Mouse (Mus musculus): ENCODE data around the gene Yif1a.

Gene Yif1a

GRCm38 (mm10) chr19:5087884-5088728 is at the start of gene Yif1a:
TSS of gene Yif1a (plus strand) at chr19:5088538.
- peak; percentile 97 to 98 for DNase-seq

- DNase-seq = peak; percentile 88 to 91
Observed at GRCm38 (mm10) chr19:5038709-5039156, 49.6 kb upstream of the Yif1a start, which contains the start of the genes B4gat1 and AC124502.3. TSS of gene B4gat1 (plus strand) at chr19:5038826. TSS of gene AC124502.3 (plus strand) at chr19:5038891.

- no peak for DNase-seq
Observed at GRCm38 (mm10) chr19:5039301-5040114, 48.8 kb upstream of the Yif1a start.

- DNase-seq = peak; percentile 90 to 94
Observed at GRCm38 (mm10) chr19:5040862-5041523, 47.3 kb upstream of the Yif1a start, which contains the start of gene Brms1. TSS of gene Brms1 (plus strand) at chr19:5041354.

GRCm38 (mm10) chr19:5041588-5041987 is 46.8 kb upstream of the Yif1a start:
- DNase-seq = no peak

- no peak for DNase-seq
Observed at GRCm38 (mm10) chr19:5045531-5045930, 42.8 kb upstream of the Yif1a start.

GRCm38 (mm10) chr19:5048138-5049056 is 39.9 kb upstream of the Yif1a start:
- DNase-seq = no peak

DNA sequence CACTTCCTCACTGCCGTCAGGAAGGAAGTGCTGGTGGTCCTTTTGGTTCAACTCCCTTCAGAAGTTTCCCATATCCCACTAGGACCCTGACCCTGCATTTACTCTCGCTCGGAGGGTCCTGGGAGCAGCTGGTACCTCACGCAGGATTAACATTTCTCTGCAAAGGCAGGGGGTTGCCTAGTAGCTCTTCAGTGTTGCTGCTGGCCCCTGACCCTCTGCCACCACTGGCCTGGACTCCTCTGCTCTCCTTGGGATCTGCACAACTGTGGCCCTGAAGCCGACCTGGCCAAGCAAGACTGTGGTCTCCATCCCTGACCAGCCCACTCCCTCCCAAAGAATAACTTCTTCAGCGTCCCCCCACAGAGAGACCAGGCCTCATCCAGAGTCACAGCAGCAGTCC is 39.0 kb upstream of the Yif1a start:
- DNase-seq = no peak

DNA sequence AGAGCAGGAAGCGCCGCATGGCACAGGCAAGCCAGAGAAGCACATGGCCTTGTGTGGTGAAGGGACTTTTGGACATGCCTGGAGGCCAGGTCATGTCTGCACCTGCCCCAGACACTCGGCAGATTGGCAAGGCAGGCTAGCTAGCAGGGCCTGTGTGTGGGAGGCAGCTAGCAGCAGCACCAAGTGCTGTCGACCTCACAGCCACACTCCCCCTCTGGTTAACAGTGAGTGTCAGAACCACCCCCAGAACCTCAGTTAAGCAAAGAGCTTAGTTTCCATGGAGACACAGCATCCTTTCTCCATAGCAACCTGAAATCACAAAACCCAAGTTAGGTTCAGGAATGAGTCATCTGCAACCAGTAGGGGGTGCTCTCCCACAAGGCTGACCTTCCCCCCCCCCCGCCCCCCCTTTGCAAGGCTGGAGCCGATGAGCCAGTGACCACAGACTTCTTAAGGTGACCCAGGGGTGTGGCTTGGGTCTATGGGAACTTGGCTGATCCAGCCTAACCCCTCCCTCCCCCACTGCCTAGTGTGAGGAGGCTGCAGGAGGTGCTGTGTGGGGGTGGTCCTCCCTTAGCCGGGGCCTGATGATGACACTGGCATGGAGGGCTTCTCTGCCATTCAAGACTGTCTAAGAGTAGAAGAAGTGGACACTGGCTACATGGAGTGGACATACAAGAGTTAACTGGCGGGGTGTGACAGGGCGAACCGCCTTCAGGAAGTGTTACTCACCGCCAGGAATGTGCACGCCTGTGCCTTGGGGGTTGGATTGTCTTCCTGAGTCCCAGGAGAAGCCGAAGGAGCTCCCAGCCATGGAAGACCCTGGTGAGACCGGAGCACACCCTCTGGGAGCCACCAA is 38.1 kb upstream of the Yif1a start, which contains the start of gene Rin1:
Gene Rin1 (plus strand): TSS at position 435 of the 859 bp plus-strand sequence.
- DNase-seq = peak; percentile 73 to 82

DNA sequence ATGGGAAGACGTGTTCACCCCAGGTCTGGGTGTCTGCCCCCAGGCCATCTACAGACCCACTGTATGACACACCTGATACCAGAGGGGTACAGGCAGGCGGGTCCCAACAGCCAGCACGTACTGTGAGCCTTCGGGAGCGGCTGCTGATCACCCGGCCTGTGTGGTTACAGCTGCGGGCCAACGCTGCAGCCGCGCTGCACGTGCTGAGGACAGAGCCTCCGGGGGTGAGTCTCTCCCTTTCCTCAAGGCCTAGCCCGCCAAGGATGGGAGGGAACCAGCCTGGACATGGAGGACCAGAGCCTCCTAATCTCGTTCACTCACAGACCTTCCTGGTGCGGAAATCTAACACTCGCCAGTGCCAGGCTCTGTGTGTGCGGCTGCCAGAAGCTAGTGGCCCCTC is 37.3 kb upstream of the Yif1a start:
- DNase-seq = no peak

DNA sequence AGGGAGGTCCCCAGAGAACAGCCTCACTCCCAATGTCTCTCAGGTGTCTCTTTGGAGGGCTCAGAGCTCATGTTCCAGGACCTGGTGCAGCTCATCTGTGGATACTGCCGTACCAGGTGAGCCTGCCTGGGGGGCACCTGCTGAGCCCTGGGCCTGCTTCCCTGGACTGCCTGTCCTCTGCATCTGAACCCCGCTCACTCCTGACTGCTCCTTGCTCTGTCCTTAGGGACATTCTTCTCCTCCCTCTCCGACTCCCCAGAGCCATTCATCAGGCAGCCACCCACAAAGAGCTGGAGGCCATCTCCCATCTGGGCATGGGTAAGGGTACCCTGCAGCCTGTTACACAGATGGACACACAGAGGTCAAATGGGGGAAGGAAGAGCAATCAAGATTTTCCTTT is 36.8 kb upstream of the Yif1a start:
- no peak for DNase-seq

- no peak for DNase-seq
Observed at GRCm38 (mm10) chr19:5052166-5052822, 36.0 kb upstream of the Yif1a start.

- no peak for DNase-seq
Observed at GRCm38 (mm10) chr19:5052853-5053252, 35.5 kb upstream of the Yif1a start.

DNA sequence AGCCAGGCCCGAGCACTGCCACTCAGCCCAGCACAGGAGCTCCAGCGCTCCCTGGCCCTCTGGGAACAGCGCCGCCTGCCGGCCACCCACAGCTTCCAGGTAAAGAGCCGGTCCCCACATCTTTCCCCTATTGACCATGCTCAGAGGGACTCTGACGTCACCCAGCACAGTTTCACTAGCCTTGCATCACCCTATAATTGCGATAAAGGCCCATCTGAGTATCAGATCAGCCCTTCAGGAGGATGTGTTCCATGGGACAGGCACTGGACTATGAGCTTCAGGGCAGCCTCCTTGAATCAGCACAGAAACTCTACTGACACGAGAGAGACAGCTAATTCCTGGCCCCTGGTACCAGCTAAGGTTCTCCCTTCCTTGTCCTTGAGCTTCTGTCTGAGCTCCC is 34.4 kb upstream of the Yif1a start:
- DNase-seq = peak; percentile 38 to 54

- no peak for DNase-seq
Observed at GRCm38 (mm10) chr19:5056251-5056650, 32.1 kb upstream of the Yif1a start.

DNA sequence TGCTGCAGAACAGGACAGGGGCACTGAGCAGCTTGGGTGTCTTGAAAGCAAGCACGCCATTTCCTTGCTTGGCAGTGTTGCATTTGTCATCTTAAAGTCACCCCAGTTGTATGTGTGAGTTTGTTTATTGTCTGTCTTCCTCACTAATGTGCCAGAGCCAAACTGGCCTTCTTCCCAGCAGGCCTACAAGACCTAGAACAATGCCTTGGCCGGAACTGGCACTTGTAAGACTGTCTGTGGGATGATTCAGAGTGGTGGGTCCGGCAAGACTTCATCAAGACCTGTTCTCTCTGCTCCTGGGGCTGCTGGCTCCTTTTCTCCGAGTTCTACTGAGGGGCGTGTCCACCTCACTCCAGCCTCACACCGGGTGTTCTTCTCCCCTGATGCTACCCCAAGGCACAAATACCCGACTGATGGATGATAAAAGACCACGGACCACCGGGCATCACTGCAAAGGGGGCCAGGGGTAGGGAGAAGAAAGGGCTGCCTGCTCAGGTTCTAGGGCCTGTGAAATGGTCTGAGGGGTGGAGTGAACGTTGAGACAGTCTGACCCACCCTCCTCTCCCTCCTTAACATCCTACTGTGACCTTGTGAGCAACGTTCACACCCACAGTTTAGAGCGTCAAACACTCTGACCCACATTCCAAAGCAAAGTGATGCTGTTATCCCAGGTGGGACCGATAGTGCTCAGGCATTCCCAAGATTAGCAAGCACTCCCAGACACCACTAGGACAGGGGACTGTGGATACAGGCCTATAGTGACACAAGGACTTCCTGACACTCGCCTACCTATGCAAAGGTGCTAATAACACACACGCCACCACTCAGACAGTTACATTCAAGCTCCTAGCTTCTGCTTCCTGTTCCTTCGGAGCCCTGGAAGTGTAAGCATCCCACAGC is 30.2 kb upstream of the Yif1a start:
- peak; percentile 39 to 55 for DNase-seq

GRCm38 (mm10) chr19:5058801-5059771 is 29.3 kb upstream of the Yif1a start:
- no peak for DNase-seq

Measured in lung, adult 18-20 months (tissue).